Mouse (Mus musculus): ENCODE measurements around the gene Acap1.
"Not testable (repeated sequence)": the region's sequence is repeated elsewhere in the genome, so short reads cannot be mapped to it uniquely, and the experiment has no call there.

Acap1 gene

DNA sequence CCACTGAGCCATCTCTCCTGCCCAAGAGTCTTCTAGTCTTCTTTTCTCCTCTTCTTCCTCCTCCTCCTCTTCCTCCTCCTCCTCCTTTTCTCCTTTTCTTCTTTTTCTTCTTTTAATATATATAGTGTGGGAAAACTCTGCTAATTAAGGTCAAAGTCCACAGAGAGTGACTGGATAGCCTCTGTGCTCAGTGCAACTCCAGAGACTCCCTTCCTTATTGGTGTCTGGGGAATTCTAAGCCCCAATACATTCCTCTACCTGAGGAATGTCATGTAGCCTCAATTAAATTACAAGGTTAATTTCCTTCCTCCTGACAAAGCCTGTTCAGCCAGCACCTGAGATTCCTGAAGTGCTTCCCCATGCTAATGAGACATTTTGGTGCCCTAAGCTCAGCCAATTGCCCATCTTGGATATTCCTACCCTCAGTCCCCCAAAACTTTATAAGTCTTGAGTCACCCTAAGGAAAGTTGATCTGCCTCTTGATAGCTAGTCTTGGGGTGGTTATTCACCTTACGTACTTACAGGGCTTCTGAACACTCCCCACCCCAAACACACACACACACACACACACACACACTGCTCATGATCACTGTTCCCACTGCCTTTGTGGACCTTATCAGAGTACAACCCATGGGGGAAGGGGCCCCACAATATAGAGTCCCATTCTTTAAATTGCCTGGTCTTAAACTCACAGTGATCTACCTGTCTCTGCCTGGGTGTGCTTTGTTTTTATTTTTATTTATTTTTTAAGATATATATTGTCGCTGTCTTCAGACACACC, 24.9 kb downstream of the Acap1 start:
- no peak for DNase-seq

- DNase-seq, result no peak
Observed at GRCm38 (mm10) chr11:69867335-69867734, 28.0 kb downstream of the Acap1 start.

DNA sequence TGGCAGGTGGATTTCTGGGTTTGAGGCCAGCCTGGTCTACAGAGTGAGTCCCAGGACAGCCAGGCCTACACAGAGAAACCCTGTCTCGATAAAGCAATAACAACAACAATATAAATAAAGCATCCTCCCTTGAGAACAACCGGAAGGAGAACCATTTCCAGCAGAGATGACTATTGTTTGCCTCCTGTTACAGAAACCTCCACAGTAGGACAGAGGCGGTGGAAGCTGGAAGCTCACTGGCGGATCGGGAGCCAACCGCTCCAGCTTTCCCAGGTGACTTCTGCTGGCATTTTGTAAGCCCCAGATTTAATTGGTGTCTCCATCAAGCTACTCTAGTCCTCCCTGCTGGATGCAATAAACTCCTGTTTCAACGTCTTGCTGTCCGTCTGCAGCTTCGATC, 29.8 kb downstream of the Acap1 start:
- DNase-seq, result no peak

DNA sequence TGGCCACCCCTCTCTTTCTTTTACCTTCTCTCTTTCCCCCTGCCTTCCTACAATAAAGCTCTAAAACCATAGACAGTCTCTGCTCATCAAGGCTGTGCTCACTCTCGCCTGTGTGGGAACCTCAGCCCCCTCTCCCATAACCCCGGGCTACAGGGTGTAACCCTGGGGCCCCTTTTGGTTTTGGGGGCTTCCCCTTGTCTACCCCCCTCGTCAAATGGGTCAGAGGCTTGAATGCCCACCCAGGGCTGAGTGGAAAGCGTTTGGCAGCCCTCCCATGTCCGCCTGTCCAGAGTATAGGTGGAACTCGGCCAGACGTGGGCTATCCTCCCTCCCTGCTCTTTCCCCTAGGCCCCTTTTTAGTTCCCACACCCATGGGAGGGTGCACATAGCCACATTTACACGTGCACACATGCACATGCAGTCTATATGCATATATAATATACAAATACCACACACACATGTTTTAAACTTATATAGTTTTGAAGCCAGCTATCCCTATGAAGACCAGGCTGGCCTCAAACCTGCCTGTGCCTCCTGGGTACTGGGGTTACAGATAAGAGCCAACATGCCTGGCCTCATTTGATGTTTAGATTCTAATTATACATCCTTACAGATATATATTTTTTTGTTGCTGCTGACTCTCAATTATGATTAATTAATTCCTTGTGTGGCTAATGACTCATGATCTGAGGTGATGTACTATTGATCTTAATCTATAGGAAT, 31.0 kb downstream of the Acap1 start:
- DNase-seq, result no peak

GRCm38 (mm10) chr11:69863729-69864128, 31.6 kb downstream of the Acap1 start:
- not testable (repeated sequence) for DNase-seq

DNA sequence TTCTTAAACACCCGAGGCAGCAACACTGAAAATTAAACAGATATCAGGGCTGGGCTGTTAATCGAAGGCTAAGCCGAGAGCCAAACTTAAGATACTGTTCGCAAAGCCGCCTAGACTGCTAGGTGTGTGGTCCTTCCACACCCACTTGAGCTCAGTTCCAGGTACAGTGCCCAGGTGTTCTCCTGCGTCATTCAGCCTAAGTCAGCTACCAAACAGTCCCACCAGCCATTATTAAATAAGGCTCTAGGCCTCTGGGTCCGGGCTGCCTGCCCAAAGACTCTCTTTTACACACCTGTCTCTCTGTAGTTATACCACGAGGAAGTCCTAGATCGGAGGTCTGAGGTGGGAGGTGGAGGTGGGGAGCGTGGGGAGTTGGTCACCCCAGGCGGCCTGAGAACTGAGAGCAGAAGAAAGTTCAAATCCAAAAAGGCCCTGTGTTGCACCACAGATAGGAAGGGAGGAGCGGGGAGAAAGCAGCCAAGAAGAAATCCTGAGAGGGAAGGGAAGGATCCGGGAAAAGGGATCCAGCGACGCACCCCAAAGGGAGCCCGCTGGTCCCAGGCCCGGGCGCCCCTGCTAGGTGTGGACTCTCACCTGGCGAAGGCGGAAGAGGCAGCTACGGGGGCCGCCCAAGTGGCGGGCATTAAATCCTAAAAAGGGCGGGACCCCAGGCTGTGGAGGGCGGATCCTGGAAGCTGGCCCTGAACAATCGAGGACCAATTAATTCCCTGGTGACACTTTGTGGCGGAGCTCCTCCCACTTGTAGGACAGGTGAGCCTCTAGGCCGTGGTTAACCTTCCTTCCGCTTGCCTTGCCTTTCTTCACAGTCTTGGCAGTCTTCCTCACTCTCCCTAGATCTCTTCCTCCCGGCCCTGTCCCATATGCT, 37.0 kb downstream of the Acap1 start, which contains the start of gene Tnk1:
Gene Tnk1, minus strand, starts transcription at position 618 of the 886 bp plus-strand sequence.
- no peak for DNase-seq

GRCm38 (mm10) chr11:69855347-69855746, 40.0 kb downstream of the Acap1 start:
- peak; percentile 29 to 58 for DNase-seq

DNA sequence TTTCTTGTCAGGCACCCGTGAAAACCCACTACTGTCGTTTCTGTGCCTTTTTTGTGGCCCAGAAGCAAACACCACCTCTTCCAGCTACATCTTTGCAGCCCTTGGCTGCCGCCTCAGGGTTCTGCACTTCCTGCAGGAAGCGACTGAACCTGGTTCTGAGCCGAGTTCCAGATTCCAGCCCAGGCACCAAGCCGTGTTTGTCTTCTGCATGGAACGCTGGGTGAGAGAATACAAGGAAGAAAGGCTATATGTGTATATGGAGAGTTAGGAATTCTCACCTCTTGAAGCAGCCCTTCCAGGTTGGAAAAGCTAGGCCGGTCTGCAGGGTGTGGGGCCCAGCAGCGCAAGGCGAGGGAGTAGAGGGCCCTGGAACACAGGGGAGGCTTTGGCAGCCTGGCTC, 40.7 kb downstream of the Acap1 start:
- DNase-seq, result no peak

- DNase-seq, result no peak
Observed at GRCm38 (mm10) chr11:69853994-69854393, 41.3 kb downstream of the Acap1 start.

DNA sequence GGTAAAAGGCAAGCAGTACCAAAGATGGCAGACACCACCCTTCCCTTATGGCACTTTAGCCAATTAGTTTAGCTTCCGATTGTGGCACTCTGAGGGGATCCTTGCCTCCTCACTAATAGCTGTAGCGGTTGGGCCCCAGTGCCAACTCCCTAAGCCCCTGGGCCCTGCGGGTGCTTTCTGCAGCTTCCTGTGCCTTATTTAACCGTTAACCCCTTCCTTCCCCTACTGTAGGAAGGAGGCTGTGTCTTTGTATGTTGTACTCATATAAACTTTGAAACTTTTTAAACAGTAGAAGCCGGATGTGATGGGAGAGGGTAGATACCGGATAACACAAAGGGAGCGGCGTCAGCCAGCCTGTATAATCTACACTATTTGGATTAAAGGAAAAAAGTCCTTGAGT, 44.6 kb downstream of the Acap1 start:
- DNase-seq, result no peak

DNA sequence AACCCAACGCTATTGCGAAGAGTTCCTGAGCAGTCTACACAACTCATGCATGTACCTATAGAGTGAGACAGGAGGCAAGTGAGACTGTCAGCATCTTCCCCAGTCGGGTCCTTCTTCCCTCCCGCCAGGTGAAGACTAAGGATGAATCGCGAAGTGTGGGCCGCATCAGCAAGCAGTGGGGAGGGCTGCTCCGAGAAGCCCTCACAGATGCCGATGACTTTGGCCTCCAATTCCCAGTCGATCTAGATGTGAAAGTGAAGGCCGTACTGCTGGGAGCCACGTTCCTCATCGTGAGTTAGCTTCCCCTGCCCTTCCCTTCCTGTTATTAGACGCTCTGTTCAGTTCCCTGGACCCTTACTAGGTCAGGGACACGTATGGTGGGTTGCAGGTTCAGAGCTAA, 45.5 kb downstream of the Acap1 start:
- DNase-seq, result no peak

GRCm38 (mm10) chr11:69849128-69849527, 46.2 kb downstream of the Acap1 start:
- no peak for DNase-seq

- no peak for DNase-seq
Observed at GRCm38 (mm10) chr11:69848021-69848420, 47.3 kb downstream of the Acap1 start.

GRCm38 (mm10) chr11:69846738-69847688, 48.3 kb downstream of the Acap1 start:
- no peak for DNase-seq

DNA sequence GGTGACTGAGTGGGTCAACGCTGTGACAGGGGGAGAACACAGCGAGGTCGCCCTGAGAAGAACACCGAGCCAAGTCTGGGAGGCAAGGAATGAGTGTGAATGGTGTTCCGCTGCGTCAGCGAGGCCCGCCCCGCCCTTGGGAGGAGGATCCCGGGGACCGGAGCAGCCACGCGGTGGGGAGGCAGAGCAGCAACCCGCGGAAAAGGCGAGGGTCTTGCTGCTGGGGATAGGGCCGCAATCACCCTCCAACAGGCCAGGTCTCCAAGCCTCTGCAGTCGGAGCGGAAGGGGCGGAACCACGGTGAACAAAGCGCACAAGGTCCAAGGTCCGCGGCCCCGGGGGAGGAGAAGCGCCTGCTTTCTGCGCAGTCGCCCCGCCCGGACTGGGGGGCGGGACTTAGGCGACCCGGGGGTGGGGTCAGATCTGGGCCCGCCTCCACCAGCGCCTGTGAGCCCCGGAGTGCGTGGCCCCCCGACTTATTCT, 49.1 kb downstream of the Acap1 start, which contains the start of gene Plscr3:
Gene Plscr3, plus strand, starts transcription at position 179 of the 483 bp plus-strand sequence.
- DNase-seq, result peak; percentile 81 to 94

GRCm38 (mm10) chr11:69838714-69839104, 56.6 kb downstream of the Acap1 start:
- no peak for DNase-seq

DNA sequence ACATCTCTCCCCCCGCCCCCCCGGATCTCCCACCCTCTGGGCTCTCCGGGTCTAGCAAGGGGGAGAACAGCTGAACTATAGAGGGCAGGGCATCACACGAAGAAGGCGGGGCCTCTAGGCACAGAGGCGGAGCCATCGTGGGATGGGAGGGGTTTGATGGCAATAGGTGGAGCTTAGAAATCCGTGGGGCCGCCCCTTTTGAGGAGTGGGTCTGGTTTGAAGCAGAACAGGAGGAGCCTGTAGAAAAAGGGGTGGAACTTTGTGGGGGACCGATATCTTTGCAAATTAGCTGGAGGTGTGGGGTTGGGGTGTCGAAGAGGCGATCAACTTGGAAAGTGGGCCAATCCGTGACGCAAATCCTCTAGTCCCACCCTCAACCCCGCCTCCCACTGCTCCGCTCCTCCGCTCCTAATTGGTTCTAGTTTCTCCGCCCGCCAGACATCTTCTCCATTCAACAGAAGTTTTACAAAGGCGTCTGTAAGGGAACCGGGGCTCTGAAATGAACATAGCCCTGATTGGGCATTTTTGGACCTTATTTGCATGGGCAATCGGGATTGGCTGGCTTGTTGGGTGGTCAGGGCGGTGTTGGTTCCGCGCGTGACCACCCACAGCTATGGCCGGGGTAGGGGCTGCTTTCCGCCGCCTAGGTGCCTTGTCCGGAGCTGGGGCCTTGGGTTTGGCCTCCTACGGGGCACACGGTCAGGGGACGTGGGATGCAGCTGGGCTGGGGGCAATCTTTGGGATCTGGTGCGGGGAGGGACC, 57.2 kb downstream of the Acap1 start, which contains the start of gene Tmem256:
Gene Tmem256, plus strand, starts transcription at position 563 of the 762 bp plus-strand sequence.
- peak; percentile 78 to 81 for DNase-seq

DNA sequence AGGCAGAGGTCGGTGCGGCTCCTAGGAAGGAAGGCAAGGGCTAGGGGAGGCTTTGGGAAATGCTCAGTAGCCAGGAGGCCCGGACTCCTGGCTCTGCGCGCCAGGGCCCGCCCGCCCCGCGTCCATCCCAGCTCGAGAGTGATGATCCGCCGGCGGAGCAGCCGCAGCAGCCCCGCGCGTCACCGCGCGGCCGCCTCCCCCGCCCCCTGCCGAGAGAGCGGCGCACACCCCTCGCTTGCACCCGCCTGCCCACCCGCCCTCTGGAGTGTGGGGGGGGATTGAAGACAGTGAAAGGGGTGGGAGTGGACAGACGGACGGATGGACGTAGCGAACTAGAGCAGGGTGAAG, 57.8 kb downstream of the Acap1 start, which contains the start of gene Nlgn2:
Gene Nlgn2, minus strand, starts transcription at position 181 of the 348 bp plus-strand sequence.
- DNase-seq, result no peak

DNA sequence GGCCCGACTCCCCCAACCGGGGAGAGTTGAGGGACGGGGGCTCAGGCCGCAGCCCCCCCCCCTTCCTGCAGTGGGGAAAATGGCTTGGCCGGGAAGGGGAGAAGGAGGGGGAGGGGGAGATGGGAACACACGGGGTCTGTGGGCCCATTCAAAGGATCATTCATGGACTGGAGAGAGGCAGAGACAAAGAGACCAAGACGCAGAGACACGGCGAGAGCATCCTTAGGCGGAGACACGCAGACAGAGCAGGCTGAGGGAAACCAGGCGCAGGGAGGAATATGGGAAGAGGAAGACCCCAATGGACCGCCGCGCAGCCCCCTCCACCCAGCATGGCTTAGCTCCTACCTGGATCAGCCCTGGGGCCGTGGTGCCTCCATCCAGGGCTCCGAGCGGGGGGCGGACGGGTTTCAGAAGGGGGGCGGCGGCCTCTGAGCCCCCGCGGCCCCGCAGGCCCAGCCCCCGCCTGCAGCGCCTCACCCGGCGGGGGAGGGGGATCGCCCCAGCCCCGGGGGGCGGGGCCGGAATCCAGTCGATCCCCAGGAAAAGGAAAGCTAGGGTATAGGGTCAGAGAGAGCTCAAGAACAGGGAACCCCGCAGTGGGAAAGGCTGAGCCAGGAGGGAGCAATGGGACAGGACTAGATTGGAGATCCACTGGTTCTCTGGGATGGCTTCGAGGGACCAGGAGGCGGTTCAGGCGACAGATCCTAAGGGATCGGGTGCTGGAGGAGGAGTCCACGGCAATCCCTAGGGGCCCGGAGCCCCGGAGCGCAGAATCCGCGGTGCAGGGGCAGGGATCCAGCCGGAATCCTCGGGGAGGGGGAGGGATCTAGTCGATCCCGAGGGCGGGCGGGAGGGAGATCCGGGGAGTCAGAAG, 58.4 kb downstream of the Acap1 start:
- DNase-seq, result no peak

GRCm38 (mm10) chr11:69835966-69836335, 59.4 kb downstream of the Acap1 start:
- DNase-seq, result no peak

All from spleen, adult 18-20 months (tissue).